Mouse (Mus musculus) liver, adult 2 months (tissue): ENCODE measurements around the gene Usp22. TPM values are rescaled to one million over a fixed set of nuclear protein-coding genes. Genes with fewer than 3 reads are reported as not detected.

Experiments
- DNase-seq: peaks from one replicate; pipeline ENCODE4 v3.0.0-alpha.2; 2011; ENCODE audit warnings: low read depth, low spot score; ENCODE audit errors: extremely low read depth
- H3K27ac ChIP-seq: fragments of 200-500 bp; replicated peaks from 2 replicates; pipeline ENCODE4 v1.5.1; 2012; ENCODE audit warnings: low read depth, mild to moderate bottlenecking, control low read depth, inconsistent platforms, low read length; ENCODE audit not compliant: insufficient read depth
- H3K27me3 ChIP-seq: fragments of 200-500 bp; 2 replicates; pipeline ENCODE4 v1.6.1; 2012; ENCODE audit warnings: mild to moderate bottlenecking, moderate library complexity, low read length, inconsistent platforms; ENCODE audit not compliant: control insufficient read depth, insufficient read depth
- H3K36me3 ChIP-seq: fragments of 200-500 bp; 2 replicates; pipeline ENCODE4 v1.6.1; 2012; ENCODE audit warnings: low read length, inconsistent platforms; ENCODE audit not compliant: control insufficient read depth, insufficient read depth
- H3K4me1 ChIP-seq: fragments of 200-500 bp; 2 replicates; pipeline ENCODE4 v1.6.1; 2011; ENCODE audit warnings: low read length; ENCODE audit not compliant: control insufficient read depth, insufficient read depth
- H3K4me3 ChIP-seq: fragments of 200-500 bp; 2 replicates; pipeline ENCODE4 v1.5.1; 2011; ENCODE audit warnings: low read depth, mild to moderate bottlenecking, control low read depth, low read length, moderate library complexity; ENCODE audit not compliant: insufficient read depth
- H3K79me2 ChIP-seq: fragments of 200-500 bp; 2 replicates; pipeline ENCODE4 v1.6.1; 2012; ENCODE audit warnings: inconsistent platforms, mild to moderate bottlenecking, low read length, moderate library complexity; ENCODE audit not compliant: control insufficient read depth, insufficient read depth
- H3K9ac ChIP-seq: fragments of 200-500 bp; 2 replicates; pipeline ENCODE4 v1.6.1; 2012; ENCODE audit warnings: low read depth, mild to moderate bottlenecking, control low read depth, inconsistent platforms, low read length
- CTCF ChIP-seq: fragments of 200-500 bp; IDR thresholded peaks from 2 replicates; pipeline ENCODE4 v1.5.1; 2011; ENCODE audit warnings: low read depth, low read length, control low read depth
- POLR2A ChIP-seq: fragments of 200-500 bp; IDR thresholded peaks from 2 replicates; pipeline ENCODE4 v1.6.1; 2011; ENCODE audit warnings: low read length, control low read depth; ENCODE audit not compliant: insufficient read depth; ENCODE audit errors: extremely low read depth
- WGBS: fragments of 180-500 bp; shearing (Covaris S2); methylation state at CpG from one replicate; pipeline ENCODE4 v1.1.7; 2018; 5-methylcytosine and 5-hydroxymethylcytosine counted together
- polyA plus RNA-seq: library from polyadenylated mRNA; depleted of rRNA; stranded (reverse); fragments of >200 nt; gene quantifications from 2 replicates; pipeline ENCODE4 v1.2.3, GENCODE M21; 2012
- total RNA-seq: library from RNA; depleted of rRNA; stranded (reverse); fragments of >200 nt; gene quantifications from 2 replicates; pipeline ENCODE4 v1.2.3, GENCODE M21; 2014

The Usp22 gene
- total and polyA plus RNA-seq, 2 experiments = 13.6 to 15.7 TPM

- no peak for DNase-seq
- H3K27me3 ChIP-seq = no peaks in the 10 kb centered on the region
- peaks cover 27% of the 10 kb centered on the region; the same call in 1 of the 2 replicates for H3K36me3 ChIP-seq
- TF ChIP-seq POLR2A (no peak), CTCF (no peak)
- no peak overlapping the region for H3K27ac ChIP-seq
- WGBS = 96% methylated on average over 6 of the region's 6 CpGs
- H3K4me3 ChIP-seq = no peak overlapping the region
- H3K9ac ChIP-seq = no peak overlapping the region
- H3K4me1 ChIP-seq = no peaks in the 10 kb centered on the region
- no peaks in the 10 kb centered on the region; the same call in 1 of the 2 replicates for H3K79me2 ChIP-seq
These were observed 10.5 kb downstream of the Usp22 start for GRCm38 (mm10) chr11:61164366-61164765.

- DNase-seq = no peak
- Histone ChIP-seq H3K27ac (no peak overlapping the region), H3K4me1 (no peaks in the 10 kb centered on the region), H3K36me3 (peaks cover 34% of the 10 kb centered on the region; the same call in 1 of the 2 replicates), H3K9ac (no peak overlapping the region), H3K79me2 (no peaks in the 10 kb centered on the region; the same call in 1 of the 2 replicates), H3K27me3 (no peaks in the 10 kb centered on the region), H3K4me3 (no peak overlapping the region)
- WGBS = 89% methylated on average over 3 of the region's 3 CpGs
- TF ChIP-seq POLR2A (no peak), CTCF (no peak)
These were observed 11.5 kb downstream of the Usp22 start for GRCm38 (mm10) chr11:61163341-61163740.

GRCm38 (mm10) chr11:61162776-61163175 lies 12.1 kb downstream of the Usp22 start:
- no peak overlapping the region for H3K27ac ChIP-seq
- H3K4me3 ChIP-seq = no peak overlapping the region
- H3K9ac ChIP-seq = no peak overlapping the region
- H3K79me2 ChIP-seq = no peaks in the 10 kb centered on the region
- WGBS = 96% methylated on average over 14 of the region's 14 CpGs
- TF ChIP-seq POLR2A (no peak), CTCF (no peak)
- peaks cover 34% of the 10 kb centered on the region; the same call in 1 of the 2 replicates for H3K36me3 ChIP-seq
- H3K27me3 ChIP-seq = no peaks in the 10 kb centered on the region
- H3K4me1 ChIP-seq = no peaks in the 10 kb centered on the region
- DNase-seq = no peak

- Histone ChIP-seq H3K27ac (no peak overlapping the region), H3K4me1 (no peaks in the 10 kb centered on the region), H3K36me3 (peaks cover 44% of the 10 kb centered on the region; the same call in 1 of the 2 replicates), H3K9ac (no peak overlapping the region), H3K27me3 (no peaks in the 10 kb centered on the region), H3K4me3 (no peak overlapping the region), H3K79me2 (no peaks in the 10 kb centered on the region)
- no peak for DNase-seq
- TF ChIP-seq POLR2A (no peak), CTCF (no peak)
- WGBS = 97% methylated on average over 13 of the region's 13 CpGs
These were observed 13.7 kb downstream of the Usp22 start for GRCm38 (mm10) chr11:61161121-61161520.

- Histone ChIP-seq H3K9ac (no peak overlapping the region), H3K4me1 (no peaks in the 10 kb centered on the region), H3K27me3 (no peaks in the 10 kb centered on the region), H3K36me3 (peaks cover 46% of the 10 kb centered on the region; the same call in 1 of the 2 replicates), H3K4me3 (no peak overlapping the region), H3K27ac (no peak overlapping the region), H3K79me2 (no peaks in the 10 kb centered on the region)
- DNase-seq = no peak
- 77% methylated on average over 11 of the region's 11 CpGs for whole genome bisulfite sequencing
- no peak for TF ChIP-seq POLR2A
These were observed 14.8 kb downstream of the Usp22 start for GRCm38 (mm10) chr11:61159796-61160732.

GRCm38 (mm10) chr11:61158141-61158540 lies 16.7 kb downstream of the Usp22 start:
- TF ChIP-seq CTCF (no peak), POLR2A (no peak)
- Histone ChIP-seq H3K79me2 (no peaks in the 10 kb centered on the region), H3K27ac (no peak overlapping the region), H3K9ac (no peak overlapping the region), H3K27me3 (no peaks in the 10 kb centered on the region), H3K36me3 (peaks cover 54% of the 10 kb centered on the region), H3K4me3 (no peak overlapping the region), H3K4me1 (no peaks in the 10 kb centered on the region)
- no peak for DNase-seq
- WGBS = 83% methylated on average over 3 of the region's 3 CpGs
